Mouse (Mus musculus) kidney, adult 8-10 months (tissue): ENCODE measurements around the gene Rprml.

Source experiments
- DNase-seq, 2 experiments: peaks; one replicate each; pipeline ENCODE4 v3.0.0; 2022

Gene Rprml

GRCm38 (mm10) chr11:103666181-103666906 lies 17.0 kb downstream of the Rprml start:
- no peak for DNase-seq

GRCm38 (mm10) chr11:103666907-103667426 lies 17.6 kb downstream of the Rprml start:
- DNase-seq = no peak

- DNase-seq = peak; percentile 49 to 67
Observed at GRCm38 (mm10) chr11:103675556-103675955, 26.2 kb downstream of the Rprml start.

DNA sequence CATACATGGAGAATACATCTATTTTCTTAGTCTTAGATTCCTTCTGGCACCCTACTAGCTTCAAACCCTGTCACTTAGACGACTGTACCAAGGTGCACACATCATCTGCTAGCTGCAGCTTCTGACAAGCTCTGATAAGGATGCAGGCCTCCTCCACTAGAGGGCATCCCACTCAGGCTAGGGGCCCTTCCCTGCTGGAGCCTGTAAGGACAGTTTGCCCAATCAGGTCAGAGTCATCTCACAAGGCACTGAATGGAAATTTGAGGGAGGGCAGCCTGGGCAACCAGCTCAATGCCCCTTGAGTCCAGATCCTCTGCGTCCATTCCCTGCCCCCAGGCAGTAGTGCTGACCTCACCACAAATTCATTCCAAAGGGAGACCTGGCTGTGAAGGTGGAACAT lies 27.7 kb downstream of the Rprml start:
- peak; percentile 55 to 75 for DNase-seq

- DNase-seq = no peak
Observed at GRCm38 (mm10) chr11:103683667-103684334, 34.4 kb downstream of the Rprml start.

DNA sequence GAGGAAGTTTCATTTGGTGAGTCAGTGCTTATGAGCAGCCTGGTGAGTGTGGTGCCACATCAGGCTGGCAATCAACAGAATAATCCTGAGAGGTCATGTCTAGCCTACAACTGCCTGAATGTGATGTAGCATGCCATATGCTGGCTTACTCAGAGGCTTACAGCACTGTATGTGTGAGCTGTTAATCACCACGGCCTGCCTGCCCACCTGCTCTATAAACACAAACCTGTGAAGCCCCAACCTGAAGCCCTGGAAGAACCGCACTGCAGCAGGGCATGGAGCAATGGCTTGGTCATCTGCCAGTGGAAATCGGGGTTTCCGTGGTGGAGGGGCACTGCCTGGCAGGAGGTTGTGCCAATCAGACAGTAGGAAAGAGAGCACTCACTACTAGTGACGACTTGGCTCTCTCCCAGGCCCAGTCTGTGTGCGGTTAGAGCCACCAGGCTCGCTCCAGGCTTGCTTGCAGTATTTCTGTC lies 35.9 kb downstream of the Rprml start:
- no peak for DNase-seq

- no peak for DNase-seq
Observed at GRCm38 (mm10) chr11:103686706-103687105, 37.3 kb downstream of the Rprml start.

GRCm38 (mm10) chr11:103688271-103688979 lies 39.1 kb downstream of the Rprml start:
- DNase-seq = no peak

DNA sequence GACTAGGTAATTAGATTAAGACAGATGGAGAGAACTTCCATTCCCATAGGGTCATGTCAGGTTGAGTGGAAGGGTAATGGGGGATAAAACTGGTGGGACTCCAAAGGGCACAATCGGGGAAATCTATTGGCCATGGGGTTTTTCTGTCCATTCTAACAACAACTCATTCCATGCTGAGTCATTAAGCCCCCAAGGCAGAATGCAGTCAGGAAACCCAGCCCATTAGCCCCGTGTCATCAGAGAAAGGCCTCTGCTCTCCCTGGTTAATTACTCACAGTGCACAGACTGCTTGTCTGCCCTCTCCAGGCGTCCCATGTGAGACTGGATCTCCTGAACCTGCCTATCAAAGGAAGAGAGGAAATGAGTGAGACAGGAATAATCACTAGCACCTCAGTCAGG lies 39.6 kb downstream of the Rprml start:
- DNase-seq = no peak

DNA sequence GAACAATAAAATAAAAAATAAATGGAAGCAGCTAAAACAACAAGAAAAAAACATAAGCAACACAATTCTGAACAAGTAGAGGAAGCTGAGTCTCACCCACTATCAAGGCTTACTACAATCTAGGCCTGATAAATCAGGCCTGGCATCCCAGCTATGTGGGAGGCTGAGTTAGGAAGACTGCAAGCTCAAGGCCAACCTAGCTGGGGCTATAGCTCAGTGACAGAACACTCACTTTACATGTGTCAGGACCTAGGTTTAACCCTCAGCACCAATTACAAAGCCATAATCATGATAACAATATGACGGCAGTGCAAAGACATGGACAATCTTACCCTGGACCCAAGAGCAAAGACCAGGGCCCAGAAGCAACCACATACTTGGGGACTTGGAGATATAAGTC lies 41.7 kb downstream of the Rprml start:
- DNase-seq = no peak

DNA sequence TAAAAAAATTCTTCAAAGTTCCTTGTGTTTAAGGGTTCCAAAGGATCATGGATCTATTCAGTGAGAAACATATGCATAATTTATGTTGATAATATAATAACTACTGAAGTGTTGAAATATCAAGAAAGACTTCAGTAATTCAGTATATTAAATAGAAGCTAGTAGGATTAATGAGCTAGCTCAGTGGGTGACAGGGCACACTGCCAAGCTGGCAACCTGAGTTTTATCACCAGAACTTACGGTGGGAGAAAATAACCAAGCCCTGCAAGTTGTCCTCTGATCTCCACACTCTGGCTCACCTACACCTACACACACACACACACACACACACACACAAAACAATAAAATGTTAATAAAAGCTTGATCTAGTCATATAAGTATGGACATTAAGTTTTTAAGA lies 43.9 kb downstream of the Rprml start:
- no peak for DNase-seq

- no peak for DNase-seq
Observed at GRCm38 (mm10) chr11:103696851-103697564, 47.6 kb downstream of the Rprml start.

DNA sequence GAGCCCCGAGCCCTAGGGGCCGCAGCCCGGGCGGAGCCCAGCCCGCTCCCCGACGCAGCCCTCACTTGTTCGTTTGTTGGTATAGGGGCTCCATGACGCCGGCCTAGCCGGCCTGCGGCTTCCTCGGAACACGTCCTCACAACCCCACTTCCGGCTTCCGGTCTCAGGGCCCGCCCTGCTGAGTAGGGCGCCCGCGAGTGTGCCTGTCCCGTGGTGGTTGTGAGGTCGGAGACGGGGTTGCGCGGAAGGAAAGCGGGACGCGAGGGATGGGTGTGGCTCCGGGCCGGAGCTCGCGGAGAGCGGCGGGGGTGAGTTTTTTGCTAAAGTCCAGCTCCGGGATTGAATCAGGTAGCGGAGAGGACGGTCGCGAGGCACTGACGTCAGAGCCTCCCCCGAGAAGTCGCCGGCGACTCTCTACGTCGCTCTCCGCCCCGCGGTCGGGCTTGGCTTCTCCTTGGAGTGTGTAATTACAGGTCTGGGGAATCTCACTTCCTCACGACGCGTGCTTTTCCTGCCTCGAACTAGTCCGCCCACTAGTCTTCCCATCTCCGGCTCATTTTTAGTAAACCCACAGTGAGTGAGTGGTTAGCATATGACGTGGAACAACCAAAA lies 48.3 kb downstream of the Rprml start, which contains the start of gene Gosr2:
TSS of gene Gosr2 (minus strand) at position 334 of the 612 bp plus-strand sequence.
- DNase-seq = peak; percentile 89 to 91

- DNase-seq = no peak
Observed at GRCm38 (mm10) chr11:103698226-103698625, 48.9 kb downstream of the Rprml start.
